Mouse (Mus musculus) c-Kit-positive CD71-negative TER-119-negative erythroid progenitor cells, embryonic 14.5 days (primary cell): ENCODE data around the gene Syn1.

ENCODE experiments used
- DNase-seq: peaks from one replicate; pipeline ENCODE4 v3.0.0-alpha.2; 2013; ENCODE audit warnings: low read depth

Gene Syn1

DNA sequence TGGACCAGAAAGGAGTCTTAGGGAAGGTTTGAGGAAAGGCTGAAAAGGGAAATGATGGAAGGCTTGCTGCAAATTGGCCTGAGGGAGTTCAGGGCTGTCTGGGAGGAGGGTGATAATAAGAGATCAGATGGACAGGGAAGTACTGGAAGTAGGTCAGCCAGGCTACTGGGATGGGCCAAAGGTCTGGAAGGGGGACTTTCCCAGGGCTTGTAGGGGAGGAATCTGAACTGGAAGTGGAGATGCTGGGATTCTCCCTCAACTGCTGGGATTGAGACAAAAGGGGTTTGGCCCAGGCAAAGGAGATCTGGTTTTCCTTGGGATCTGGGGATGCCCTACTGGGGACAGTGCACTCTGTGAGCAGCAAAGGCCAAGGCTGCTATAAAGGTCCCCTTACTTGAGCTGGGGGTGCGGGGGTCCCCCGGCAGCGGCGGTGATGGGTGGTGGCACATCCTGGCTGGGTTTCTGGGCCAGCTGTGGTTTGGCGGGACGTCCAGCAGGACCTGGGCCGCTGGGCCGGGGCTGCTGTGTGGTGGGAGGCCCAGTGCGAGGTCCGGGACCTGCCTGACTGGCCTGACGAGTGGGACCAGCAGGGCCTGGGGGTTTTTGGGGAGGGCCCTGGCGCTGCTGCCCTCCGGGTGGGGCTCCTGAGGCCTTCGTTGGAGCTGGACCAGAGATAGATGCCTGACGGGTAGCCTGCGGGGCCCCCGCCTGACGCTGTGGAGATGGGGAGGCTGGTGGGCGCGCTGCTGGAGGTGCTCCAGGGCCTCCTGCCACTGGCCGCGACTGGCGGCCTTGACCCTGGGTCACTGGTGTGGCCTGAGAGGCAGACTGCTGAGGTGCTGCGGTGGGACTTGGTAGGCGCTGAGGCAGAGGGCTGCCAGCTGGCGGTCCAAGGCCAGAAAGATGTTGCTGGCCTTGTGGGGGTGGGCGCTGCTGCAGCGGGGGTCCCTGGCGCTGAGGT is 58.4 kb downstream of the Syn1 start:
- no peak for DNase-seq

DNA sequence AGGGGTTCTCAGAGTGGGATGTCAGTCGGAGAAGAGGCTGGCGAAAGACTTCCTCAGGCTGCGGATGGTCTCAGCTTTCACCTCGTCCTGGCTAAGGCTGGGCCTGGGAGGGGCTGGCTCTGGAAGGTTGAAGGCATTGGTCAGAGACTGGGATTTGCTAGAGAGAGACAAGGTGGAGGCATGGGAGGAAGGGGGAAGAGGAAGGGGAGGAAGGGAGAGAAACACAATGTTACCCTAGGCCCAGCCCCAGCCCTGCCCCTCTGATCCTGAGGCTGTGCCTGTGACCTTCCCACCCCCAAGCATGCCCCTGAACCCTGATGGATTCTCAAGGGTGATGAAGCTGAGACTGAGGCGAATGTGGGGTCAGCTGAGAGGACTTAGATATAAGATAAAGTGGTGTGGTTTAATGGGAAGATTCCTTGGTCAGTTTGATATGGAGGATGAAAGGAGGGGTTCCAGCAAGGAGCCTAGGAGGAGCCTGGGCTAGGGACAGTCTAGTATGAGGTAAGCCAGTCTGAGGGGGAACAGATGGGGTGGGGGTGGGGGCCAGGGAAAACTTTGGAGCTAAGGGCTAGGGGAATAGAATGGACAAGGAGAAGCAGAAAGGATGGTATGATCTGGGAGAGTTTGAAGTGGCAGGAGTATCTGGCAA is 59.2 kb downstream of the Syn1 start:
- DNase-seq: no peak

DNA sequence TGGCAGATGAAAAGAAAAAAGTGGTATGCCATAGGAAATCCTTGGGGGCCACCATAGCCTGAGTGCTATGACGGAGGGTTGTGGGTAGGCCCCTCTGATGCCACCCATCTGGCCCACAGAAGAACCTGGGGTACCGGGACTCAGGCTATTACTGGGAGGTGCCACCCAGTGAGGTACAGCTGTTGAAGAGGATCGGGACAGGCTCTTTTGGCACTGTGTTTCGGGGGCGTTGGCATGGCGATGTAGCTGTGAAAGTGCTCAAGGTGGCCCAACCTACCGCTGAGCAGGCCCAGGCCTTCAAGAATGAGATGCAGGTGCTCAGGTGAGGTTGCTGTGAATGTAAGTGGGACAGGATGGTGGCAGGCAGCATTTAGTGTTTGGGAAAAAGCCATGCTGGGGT is 67.0 kb downstream of the Syn1 start:
- DNase-seq: no peak

DNA sequence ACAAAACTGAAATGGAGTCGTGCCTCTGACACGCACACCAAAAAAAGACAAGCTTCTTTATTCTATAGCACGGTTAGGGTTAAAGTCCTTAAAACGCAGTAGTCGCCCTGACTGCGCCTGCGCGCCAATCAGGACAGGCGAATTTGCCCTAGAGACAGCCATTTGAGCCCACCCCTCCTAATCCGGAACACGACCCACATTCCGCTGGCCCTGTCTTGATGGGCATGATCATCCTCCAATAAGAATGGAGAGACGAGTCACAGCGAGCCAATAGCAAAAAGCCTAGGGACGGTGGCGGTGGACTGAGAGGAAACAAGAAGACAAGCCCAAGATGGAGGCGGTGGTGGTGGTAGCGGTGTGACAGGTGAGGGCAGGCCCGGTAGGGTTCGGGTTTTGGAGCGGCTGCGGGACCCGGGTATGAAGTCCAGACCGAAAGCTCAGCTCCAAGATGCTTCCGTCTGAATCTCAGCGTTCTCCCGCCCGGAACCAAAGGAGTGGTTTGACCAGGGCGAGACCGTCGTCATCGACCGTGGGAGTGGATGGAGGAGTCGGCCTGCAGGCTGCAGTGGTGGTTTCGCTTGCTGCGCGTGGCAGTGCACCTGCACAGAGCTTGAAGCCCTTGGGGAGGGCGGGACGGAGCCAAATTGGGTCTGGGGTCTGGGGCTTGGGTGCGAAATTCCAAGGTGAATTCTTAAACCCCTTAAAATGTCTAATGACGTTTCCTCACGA is 72.4 kb downstream of the Syn1 start:
- peak; percentile 83 for DNase-seq

DNA sequence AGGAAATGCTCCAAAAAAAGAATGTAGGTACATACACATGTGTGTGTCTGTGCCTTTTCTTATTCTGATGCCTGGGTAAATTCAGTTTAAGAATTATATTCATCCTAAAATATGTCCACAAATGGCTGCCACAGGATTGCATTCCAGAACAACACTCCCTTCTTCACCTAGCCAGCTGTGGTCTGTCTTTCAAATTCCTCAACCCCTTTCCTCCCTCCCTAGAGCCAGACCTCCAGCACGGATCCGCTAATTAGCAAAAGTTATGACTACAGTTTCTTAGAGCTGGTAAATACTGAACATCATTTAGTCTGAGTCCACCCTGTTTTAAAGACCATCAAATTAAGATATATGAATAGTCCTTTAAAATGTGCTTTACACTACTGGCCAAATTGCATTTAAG is 73.0 kb downstream of the Syn1 start:
- DNase-seq: no peak

- DNase-seq: no peak
These were observed 73.6 kb downstream of the Syn1 start for GRCm38 (mm10) chrX:20847232-20847631.

GRCm38 (mm10) chrX:20828934-20829333 is 91.9 kb downstream of the Syn1 start:
- DNase-seq: no peak

DNA sequence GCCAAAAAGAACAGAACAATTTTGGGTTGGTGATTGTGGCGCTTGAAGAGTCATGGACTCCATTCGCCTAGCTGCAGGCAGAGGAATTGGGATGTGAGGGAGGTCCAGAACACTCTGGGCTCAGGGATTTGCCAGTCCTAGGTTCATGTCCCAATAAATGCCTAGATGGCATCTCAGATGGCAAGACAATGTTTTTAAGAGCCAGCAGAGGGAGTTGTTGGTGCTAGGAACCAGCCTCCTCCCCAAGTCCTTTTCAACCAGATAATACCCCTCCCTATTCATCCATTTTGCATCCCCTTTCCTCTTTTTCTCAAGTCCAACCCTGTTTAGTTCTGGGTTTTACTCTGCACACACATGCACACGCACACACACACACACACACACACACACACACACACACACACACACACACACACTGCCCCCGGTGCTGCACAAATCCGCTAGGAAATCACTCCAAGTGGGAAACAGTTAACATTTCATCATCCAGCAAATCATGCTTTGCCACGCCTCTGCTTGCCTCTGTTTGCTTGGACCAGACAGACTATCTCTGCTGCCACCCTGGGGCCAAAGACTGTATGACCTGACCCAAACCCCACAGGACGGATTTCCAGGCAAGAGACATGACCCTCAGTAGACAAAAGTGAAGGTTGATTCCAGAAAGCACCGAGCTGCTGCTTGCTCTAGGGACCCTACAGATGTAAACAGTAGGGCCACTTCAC is 100.9 kb downstream of the Syn1 start:
- DNase-seq: no peak

DNA sequence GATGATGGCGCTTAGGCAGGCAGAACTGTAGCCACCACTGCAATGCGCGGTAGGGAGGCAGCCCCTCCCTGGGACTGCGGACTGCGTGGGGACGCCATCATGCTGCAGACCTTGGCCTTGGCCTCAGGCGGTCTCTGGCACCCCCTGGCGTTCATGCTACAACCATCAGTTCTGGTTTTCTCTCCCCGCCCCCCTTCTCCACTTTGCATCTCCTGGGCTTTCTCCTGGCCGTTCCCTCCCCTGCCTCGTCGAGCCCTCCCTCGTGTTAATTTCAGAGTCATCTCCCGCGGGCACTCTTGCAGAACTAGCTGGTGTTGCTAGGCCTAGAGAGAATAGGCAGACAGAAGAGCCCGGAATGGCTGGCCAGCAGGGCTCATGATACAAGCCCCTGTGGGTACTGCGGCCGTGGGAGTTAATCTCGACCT is 101.6 kb downstream of the Syn1 start:
- peak; percentile 67 for DNase-seq

- no peak for DNase-seq
These were observed 103.8 kb downstream of the Syn1 start for GRCm38 (mm10) chrX:20816974-20817373.
